Mouse (Mus musculus) lung, adult 2 months (tissue): ENCODE measurements around the gene Pold4. TPM values are rescaled to one million over a fixed set of nuclear protein-coding genes. Genes with fewer than 3 reads are reported as not detected.

ENCODE experiments used
- DNase-seq: peaks from one replicate; pipeline ENCODE4 v3.0.0; 2022
- H3K4me1 ChIP-seq: fragments of 200-500 bp; 2 replicates; pipeline ENCODE4 v1.6.1; 2011; ENCODE audit warnings: low read length; ENCODE audit not compliant: control insufficient read depth, insufficient read depth
- H3K4me3 ChIP-seq: fragments of 200-500 bp; replicated peaks from 2 replicates; pipeline ENCODE3; 2011; ENCODE audit warnings: low read depth, mild to moderate bottlenecking, control low read depth, low read length; ENCODE audit errors: extremely low read depth
- CTCF ChIP-seq: fragments of 200-500 bp; IDR thresholded peaks from 2 replicates; pipeline ENCODE4 v1.5.1; 2011; ENCODE audit warnings: mild to moderate bottlenecking, low read length, control low read depth; ENCODE audit not compliant: insufficient read depth
- POLR2A ChIP-seq: fragments of 200-500 bp; IDR thresholded peaks from 2 replicates; pipeline ENCODE4 v1.6.1; 2011; ENCODE audit warnings: low read depth, mild to moderate bottlenecking, control low read depth, low read length, borderline replicate concordance; ENCODE audit errors: extremely low read depth
- WGBS: fragments of 180-500 bp; shearing (Covaris S2); methylation state at CpG from one replicate; pipeline ENCODE4 v1.1.7; 2018; 5-methylcytosine and 5-hydroxymethylcytosine counted together
- polyA plus RNA-seq: library from polyadenylated mRNA; depleted of rRNA; stranded (reverse); fragments of >200 nt; gene quantifications from 2 replicates; pipeline ENCODE4 v1.2.3, GENCODE M21; 2012; rRNA removed

The Pold4 gene
- 110 and 112 TPM in 2 replicates for polyA plus RNA-seq

DNA sequence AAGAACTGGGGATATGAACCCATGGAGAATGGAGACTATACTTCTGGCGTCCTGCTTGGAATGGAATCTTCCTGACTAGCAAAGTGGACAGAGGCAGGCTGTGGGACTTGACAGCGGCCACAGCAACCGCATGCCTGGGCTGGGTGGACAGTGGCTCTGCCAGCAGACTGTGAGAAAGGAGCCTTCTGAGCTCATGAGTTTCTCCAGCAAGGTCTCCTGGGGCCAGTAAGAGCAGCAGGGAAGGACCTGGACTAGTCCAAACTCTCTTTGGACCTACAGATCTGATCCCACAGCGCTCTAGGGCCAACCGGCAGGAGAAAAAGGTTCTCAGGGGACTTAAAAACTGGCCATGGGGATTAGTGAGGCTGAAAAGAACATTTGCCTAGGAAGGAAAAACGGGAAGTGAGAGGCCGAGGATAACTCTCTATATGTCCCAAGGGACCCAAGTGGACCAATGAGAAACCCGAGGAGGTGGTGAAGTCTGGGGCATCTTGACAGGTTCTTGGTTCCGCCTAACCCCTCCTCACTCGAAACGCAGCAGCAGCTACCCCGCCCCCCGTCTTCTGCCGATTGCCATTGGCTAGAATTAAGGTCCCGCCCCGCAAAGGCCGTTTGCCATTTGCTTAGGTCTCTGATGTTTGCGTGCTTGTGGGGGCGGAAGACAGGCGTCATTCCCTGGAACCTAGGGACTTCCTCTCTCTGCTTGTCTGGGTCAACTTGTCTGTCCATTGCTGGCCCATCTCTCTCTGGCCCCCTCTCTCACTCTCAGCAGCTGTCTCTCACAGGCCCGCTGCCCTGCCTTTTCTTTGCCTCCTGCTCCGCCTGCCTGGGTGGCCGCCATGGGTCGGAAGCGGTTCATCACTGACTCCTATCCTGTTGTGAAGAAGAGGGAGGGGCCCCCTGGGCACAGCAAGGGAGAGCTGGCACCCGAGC lies at the start of gene Pold4:
TSS of gene Pold4 (plus strand) at position 647 of the 933 bp plus-strand sequence.
- Histone ChIP-seq H3K4me1 (peaks cover 12% of the 10 kb centered on the region), H3K4me3 (peak within 1 kb of the TSS; percentile 79)
- peak; percentile 96 for DNase-seq
- TF ChIP-seq CTCF (no peak), POLR2A (peak; percentile 93; the same call in 1 of the 2 replicates)
- 7% methylated on average over 26 of the region's 26 CpGs for WGBS

GRCm38 (mm10) chr19:4183689-4184088 lies 48.0 kb upstream of the Pold4 start:
- TF ChIP-seq POLR2A, result no peak
- no peak for TF ChIP-seq CTCF
- Histone ChIP-seq H3K4me3 (no peak overlapping the region), H3K4me1 (peaks cover 6% of the 10 kb centered on the region; the same call in 1 of the 2 replicates)
- WGBS, result 87% methylated on average over 2 of the region's 2 CpGs
- no peak for DNase-seq

DNA sequence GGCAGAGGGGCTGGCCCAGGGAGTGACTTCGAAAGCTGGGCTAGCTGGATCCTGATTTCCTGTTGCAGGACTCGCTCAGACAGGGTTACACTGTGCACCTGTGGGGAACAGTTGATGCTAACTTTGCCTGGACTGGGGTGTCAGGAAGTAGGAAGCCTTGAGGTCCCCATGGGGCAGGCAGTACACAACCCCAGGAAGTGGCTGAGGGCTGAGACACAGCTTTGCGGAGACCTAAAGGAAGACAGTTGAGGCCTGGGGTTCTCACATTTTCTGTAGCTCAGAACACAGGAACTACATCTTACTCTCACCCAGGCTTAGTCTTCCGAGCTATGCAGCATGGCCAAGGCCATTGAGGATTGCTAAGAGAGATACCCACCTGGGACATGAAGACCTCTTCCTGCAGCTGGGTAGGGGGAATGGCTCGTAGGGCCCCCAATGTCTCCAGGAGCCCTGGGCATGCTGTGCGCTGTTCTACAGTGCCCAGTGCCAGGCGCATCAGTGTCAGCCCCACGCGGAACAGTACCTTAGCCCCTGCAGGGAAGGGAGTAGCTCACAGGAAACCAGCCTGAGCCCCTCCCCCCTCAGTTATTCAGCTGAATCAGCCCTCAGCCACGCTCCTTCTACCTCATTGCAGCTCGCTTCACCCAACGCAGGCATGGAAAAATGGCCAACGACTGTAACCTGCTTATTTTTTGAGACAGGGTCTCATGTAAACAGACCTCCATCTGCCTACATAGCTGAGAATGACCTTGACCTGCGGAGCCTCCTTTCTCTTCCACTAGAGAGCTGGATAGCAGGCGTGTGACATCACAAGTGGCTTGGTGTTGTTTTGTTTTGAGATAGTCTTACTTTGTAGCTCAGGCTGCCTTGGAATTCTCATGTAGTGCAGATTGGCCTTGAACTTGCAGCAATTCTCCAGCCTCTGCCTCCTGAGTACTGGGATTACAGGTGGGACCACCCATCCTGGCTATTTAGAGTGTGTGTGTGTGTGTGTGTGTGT lies 46.4 kb upstream of the Pold4 start:
- TF ChIP-seq POLR2A (no peak), CTCF (no peak)
- DNase-seq, result no peak
- H3K4me1 ChIP-seq, result peaks cover 6% of the 10 kb centered on the region; the same call in 1 of the 2 replicates
- H3K4me3 ChIP-seq, result no peak overlapping the region
- WGBS, result 46% methylated on average over 15 of the region's 15 CpGs

- WGBS, result 73% methylated on average over 3 of the region's 3 CpGs
- Histone ChIP-seq H3K4me3 (no peak overlapping the region), H3K4me1 (peaks cover 1% of the 10 kb centered on the region; the same call in 1 of the 2 replicates)
- TF ChIP-seq CTCF (no peak), POLR2A (no peak)
- no peak for DNase-seq
These were observed 44.4 kb upstream of the Pold4 start for GRCm38 (mm10) chr19:4187303-4187702.

DNA sequence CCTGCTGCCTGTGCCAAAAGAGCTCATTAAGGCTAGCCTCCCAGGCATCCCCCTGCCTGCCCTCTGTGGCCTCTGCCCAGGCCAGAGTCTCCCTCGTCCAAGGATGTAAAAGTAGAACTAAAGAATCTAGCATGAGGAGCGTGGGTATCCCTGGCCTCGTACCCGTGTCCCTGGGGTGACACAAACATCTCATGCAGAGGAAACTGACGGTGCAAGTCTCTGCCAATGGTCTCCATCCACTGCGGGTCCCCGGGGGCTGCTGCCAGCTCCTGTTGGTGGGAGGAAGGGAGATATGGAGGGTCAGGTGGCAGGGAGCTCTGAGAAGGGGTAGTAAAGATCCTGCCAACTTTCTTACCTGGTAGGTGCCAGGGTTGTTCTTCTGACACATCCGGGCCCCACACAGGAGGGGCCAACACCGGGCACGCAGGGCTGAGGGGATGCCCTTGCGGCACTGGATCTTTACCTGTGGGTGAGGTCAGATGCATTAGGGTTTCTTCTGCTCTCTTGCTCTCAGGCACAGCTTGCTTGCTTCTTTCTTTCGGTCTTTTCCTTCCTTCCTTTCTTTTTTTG lies 42.6 kb upstream of the Pold4 start:
- no peak for TF ChIP-seq CTCF
- no peak for TF ChIP-seq POLR2A
- Histone ChIP-seq H3K4me1 (peaks cover 8% of the 10 kb centered on the region), H3K4me3 (peak overlapping the region; percentile 18)
- 72% methylated on average over 12 of the region's 12 CpGs for WGBS
- DNase-seq, result no peak

GRCm38 (mm10) chr19:4190831-4191334 lies 40.8 kb upstream of the Pold4 start, which contains the start of gene Tbc1d10c:
TSS of gene Tbc1d10c (minus strand) at chr19:4191284.
- Histone ChIP-seq H3K4me3 (peak within 1 kb of the TSS; percentile 93), H3K4me1 (peaks cover 10% of the 10 kb centered on the region)
- TF ChIP-seq POLR2A, result peak; percentile 25; the same call in 1 of the 2 replicates
- TF ChIP-seq CTCF, result no peak
- 44% methylated on average over 4 of the region's 4 CpGs for WGBS
- no peak for DNase-seq

DNA sequence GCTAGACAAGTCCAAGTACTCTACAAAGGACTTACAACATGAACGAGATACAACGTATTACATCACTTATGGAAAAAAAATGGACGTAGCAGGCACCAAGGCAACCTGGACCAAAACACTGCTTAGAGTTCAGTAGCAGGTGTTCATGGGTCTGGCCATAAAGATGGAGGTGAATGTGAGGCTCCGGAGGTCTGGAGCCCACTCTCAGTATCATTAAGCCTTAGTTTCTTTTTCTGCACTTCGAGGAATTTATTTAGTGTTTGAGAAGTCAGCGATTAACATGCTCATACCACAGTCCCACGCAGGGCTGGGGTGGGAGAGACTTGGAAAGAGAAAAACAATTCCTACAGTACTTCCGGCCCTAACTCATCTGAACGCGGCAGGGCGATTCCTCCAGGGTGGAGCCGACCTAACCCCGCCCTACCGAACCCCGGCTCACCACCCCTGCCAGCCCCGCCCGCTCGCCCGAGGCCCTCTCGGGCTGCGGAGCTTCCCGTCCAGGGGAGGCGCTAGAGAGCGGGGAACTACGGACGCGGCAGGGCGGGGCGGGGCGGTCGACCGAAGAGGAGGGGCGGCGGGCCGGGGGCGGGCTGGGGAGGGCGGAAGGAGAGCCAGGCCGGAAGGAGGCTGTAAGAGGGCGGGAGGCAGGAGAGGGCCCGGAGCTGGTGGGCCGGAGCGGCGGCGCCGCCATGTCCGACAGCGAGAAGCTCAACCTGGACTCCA lies 40.0 kb upstream of the Pold4 start, which contains the start of gene Ppp1ca:
TSS of gene Ppp1ca (plus strand) at position 538 of the 723 bp plus-strand sequence.
- peak within 1 kb of the TSS; percentile 93 for H3K4me3 ChIP-seq
- 2% methylated on average over 45 of the region's 47 CpGs for WGBS
- DNase-seq, result peak; percentile 92
- H3K4me1 ChIP-seq, result peaks cover 10% of the 10 kb centered on the region
- TF ChIP-seq CTCF, result peak; percentile 34; the same call in 1 of the 2 replicates
- peak; percentile 86; the same call in 1 of the 2 replicates for TF ChIP-seq POLR2A
